Mouse (Mus musculus) right cerebral cortex, adult 2 months (tissue): Measurements from ENCODE around the gene Slc6a8.
A peak's percentile ranks its signal among the peaks of the same experiment; 100 is the strongest.

ENCODE experiments used
- DNase-seq, 2 experiments: peaks; one replicate each; pipeline ENCODE4 v3.0.0; 2021 to 2022; ENCODE audit warnings: low spot score in 2 of 2

Slc6a8 gene

GRCm38 (mm10) chrX:73684978-73685377 lies 12.0 kb downstream of the Slc6a8 start:
- no peak for DNase-seq

- DNase-seq: no peak
These were observed 12.7 kb downstream of the Slc6a8 start for GRCm38 (mm10) chrX:73685629-73686028.

GRCm38 (mm10) chrX:73690917-73691629 lies 18.1 kb downstream of the Slc6a8 start:
- peak; percentile 41 to 44 for DNase-seq

GRCm38 (mm10) chrX:73700472-73700871 lies 27.5 kb downstream of the Slc6a8 start:
- DNase-seq: no peak

- DNase-seq: no peak
These were observed 42.6 kb downstream of the Slc6a8 start for GRCm38 (mm10) chrX:73715476-73716108.

- DNase-seq: peak; percentile 78 to 89
These were observed 43.2 kb downstream of the Slc6a8 start, which contains the start of the genes Bcap31 and Abcd1 for GRCm38 (mm10) chrX:73716109-73716661. Bcap31 (minus strand) TSS chrX:73716175. Abcd1 (plus strand) TSS chrX:73716597.

GRCm38 (mm10) chrX:73716709-73717545 lies 44.0 kb downstream of the Slc6a8 start:
- DNase-seq: peak; percentile 5 to 12

GRCm38 (mm10) chrX:73717667-73718066 lies 44.7 kb downstream of the Slc6a8 start:
- no peak for DNase-seq

- no peak for DNase-seq
These were observed 45.3 kb downstream of the Slc6a8 start for GRCm38 (mm10) chrX:73718271-73718670.

GRCm38 (mm10) chrX:73718686-73719362 lies 45.9 kb downstream of the Slc6a8 start:
- DNase-seq: no peak

GRCm38 (mm10) chrX:73730908-73731307 lies 58.0 kb downstream of the Slc6a8 start:
- no peak for DNase-seq
